Mouse (Mus musculus) myocyte (in vitro differentiated cells): ENCODE results near the gene Adcy9. TPM values are rescaled to one million over a fixed set of nuclear protein-coding genes. Genes with fewer than 3 reads are reported as not detected.
A peak's percentile ranks its signal among the peaks of the same experiment; 100 is the strongest.

Experiments used
- H3K27me3 ChIP-seq: one replicate; pipeline ENCODE4 v1.6.1; 2011; ENCODE audit not compliant: control insufficient read depth, insufficient read depth, insufficient read length
- H3K36me3 ChIP-seq: one replicate; pipeline ENCODE4 v1.6.1; 2011; ENCODE audit not compliant: control insufficient read depth, insufficient read depth
- H3K4me2 ChIP-seq: one replicate; pipeline ENCODE4 v1.6.1; 2011; ENCODE audit warnings: low read depth, control low read depth
- H3K4me3 ChIP-seq: one replicate; pipeline ENCODE4 v1.5.1; 2011; ENCODE audit warnings: mild to moderate bottlenecking, control low read depth, moderate library complexity
- H3K79me2 ChIP-seq: one replicate; pipeline ENCODE4 v1.6.1; 2011; ENCODE audit not compliant: control insufficient read depth, insufficient read depth
- H3ac ChIP-seq: one replicate; pipeline ENCODE4 v1.6.1; 2011; ENCODE audit not compliant: control insufficient read depth, insufficient read length
- CEBPB ChIP-seq: IDR thresholded peaks from 2 replicates; pipeline ENCODE4 v1.6.1; 2011; ENCODE audit warnings: mild to moderate bottlenecking, moderate library complexity; ENCODE audit not compliant: poor library complexity, insufficient read depth, severe bottlenecking
- E2F4 ChIP-seq: IDR thresholded peaks from one replicate; pipeline ENCODE4 v1.6.1; 2011; ENCODE audit warnings: mild to moderate bottlenecking, control low read depth, moderate library complexity; ENCODE audit not compliant: insufficient read depth
- MAX ChIP-seq: IDR thresholded peaks from one replicate; pipeline ENCODE4 v1.6.1; 2011; ENCODE audit warnings: low read depth, mild to moderate bottlenecking, control low read depth
- MYOD1 ChIP-seq, 3 experiments: IDR thresholded peaks; one replicate each; pipeline ENCODE4 v1.6.1; 2011; ENCODE audit warnings: control low read depth in 2 of 3, low read depth in 2 of 3, mild to moderate bottlenecking in 2 of 3, moderate library complexity in 1 of 3; ENCODE audit not compliant: insufficient read length in 2 of 3, control insufficient read depth in 1 of 3
- MYOG ChIP-seq, 3 experiments: IDR thresholded peaks; one replicate each; pipeline ENCODE4 v1.6.1; 2011; ENCODE audit warnings: control low read depth in 2 of 3, low read depth in 2 of 3, mild to moderate bottlenecking in 2 of 3; ENCODE audit not compliant: insufficient read length in 2 of 3, control insufficient read depth in 1 of 3, insufficient read depth in 1 of 3
- POLR2A ChIP-seq: IDR thresholded peaks from one replicate; pipeline ENCODE4 v1.6.1; 2011; ENCODE audit warnings: low read depth, mild to moderate bottlenecking, control low read depth, moderate library complexity; ENCODE audit not compliant: insufficient read length
- POLR2AphosphoS2 ChIP-seq: IDR thresholded peaks from one replicate; pipeline ENCODE4 v1.6.1; 2011; ENCODE audit warnings: low read depth, control low read depth; ENCODE audit not compliant: insufficient read length
- REST ChIP-seq: IDR thresholded peaks from one replicate; pipeline ENCODE4 v1.6.1; 2011; ENCODE audit warnings: mild to moderate bottlenecking, control low read depth, moderate library complexity; ENCODE audit not compliant: insufficient read depth, insufficient read length
- SRF ChIP-seq: IDR thresholded peaks from one replicate; pipeline ENCODE4 v1.6.1; 2011; ENCODE audit warnings: low read depth; ENCODE audit not compliant: control insufficient read depth, insufficient read length
- TCF12 ChIP-seq: IDR thresholded peaks from one replicate; pipeline ENCODE4 v1.6.1; 2011; ENCODE audit warnings: mild to moderate bottlenecking, control low read depth; ENCODE audit not compliant: poor library complexity, insufficient read depth, severe bottlenecking
- TCF3 ChIP-seq: IDR thresholded peaks from one replicate; pipeline ENCODE4 v1.6.1; 2011; ENCODE audit warnings: low read depth, control low read depth; ENCODE audit not compliant: insufficient read length
- USF1 ChIP-seq: IDR thresholded peaks from one replicate; pipeline ENCODE4 v1.6.1; 2011; ENCODE audit warnings: low read depth, mild to moderate bottlenecking, control low read depth, moderate library complexity
- polyA plus RNA-seq: library from polyadenylated mRNA; unstranded; fragments of >200 nt; fragmentation: generic; extraction: Trizol; gene quantifications from one replicate; pipeline ENCODE4 v1.2.1, GENCODE M21; 2012; ENCODE audit warnings: missing spikeins

Adcy9 gene
- polyA plus RNA-seq, 1 experiment = 4.6 TPM

DNA sequence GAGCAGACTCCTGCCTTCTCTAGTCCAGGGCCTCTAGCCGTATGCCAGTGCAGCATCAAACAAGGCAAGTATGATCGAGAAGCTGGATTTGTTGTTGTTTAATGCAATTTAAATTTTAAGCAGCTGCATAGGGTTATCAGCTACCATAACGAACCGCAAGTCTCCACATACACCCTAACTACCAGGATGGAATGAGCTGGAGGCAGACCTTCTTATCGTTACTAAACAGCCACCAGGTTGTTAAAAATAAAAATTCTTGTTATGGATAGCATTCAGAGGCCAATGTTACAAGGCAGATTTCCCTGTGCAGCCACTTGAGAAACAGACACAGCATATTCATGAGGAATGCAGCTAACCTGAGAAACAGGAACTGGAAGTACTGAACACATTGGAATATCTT, 86.5 kb downstream of the Adcy9 start:
- no peak overlapping the region for H3K4me2 ChIP-seq
- no peak overlapping the region for H3K4me3 ChIP-seq
- H3K27me3 ChIP-seq = no peaks in the 10 kb centered on the region
- TF ChIP-seq MYOD1 (IDR thresholded peaks at IDR 0.05; ENCODE audit: control insufficient read depth in 1 of 3, insufficient read length in 2 of 3, low read depth in 2 of 3) (no peak), POLR2AphosphoS2 (no peak), TCF12 (no peak), CEBPB (no peak), E2F4 (no peak), REST (no peak), POLR2A (no peak), SRF (no peak), TCF3 (no peak), MYOG (IDR thresholded peaks at IDR 0.05; ENCODE audit: control insufficient read depth in 1 of 3, insufficient read depth in 1 of 3, insufficient read length in 2 of 3, low read depth in 2 of 3) (no peak)
- no peaks in the 10 kb centered on the region for H3K79me2 ChIP-seq
- no peak overlapping the region for H3ac ChIP-seq
- H3K36me3 ChIP-seq = no peaks in the 10 kb centered on the region

DNA sequence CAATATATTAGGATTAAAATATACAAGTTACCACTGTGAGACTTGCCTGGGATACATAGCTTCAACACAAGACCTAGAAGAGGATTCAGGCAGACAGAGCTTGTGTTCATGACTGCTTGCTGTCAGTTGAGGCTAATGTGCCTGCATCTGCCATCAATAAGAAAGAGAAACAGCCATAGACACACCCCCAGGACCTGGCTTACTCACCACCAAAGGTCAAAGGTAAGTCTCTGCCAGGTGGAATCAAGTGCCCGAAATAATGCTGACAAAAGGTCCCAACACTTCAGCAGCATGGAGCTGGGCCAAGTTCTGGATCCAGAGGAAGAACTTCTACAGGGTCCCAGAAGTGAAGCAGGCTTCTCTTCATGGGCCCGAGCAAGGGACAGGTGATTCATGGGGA, 86.9 kb downstream of the Adcy9 start:
- Histone ChIP-seq H3K36me3 (no peaks in the 10 kb centered on the region), H3K79me2 (no peaks in the 10 kb centered on the region), H3K4me2 (no peak overlapping the region), H3K27me3 (no peaks in the 10 kb centered on the region), H3ac (no peak overlapping the region), H3K4me3 (no peak overlapping the region)
- TF ChIP-seq E2F4 = no peak
- TF ChIP-seq MAX = no peak
- no peak for TF ChIP-seq USF1
- no peak for TF ChIP-seq SRF
- no peak for TF ChIP-seq MYOD1 (IDR thresholded peaks at IDR 0.05; ENCODE audit: control insufficient read depth in 1 of 3, insufficient read length in 2 of 3, low read depth in 2 of 3)

DNA sequence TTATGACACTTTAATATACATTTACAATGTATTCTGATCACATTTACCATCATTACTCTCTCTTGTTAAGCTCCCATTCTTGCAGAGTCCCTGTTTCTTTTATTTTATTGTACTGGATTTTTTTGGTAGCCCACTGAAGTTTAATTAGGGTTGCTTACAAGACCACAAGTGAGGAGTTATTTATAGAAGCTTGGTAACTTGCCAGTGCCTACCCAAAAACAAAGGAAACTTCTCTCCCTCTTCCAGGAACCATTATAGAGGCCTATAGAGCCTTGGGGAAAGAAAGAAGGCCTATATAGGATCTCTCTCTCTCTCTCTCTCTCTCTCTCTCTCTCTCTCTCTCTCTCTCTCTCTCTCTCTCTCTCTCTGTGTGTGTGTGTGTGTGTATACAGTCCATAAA, 93.2 kb downstream of the Adcy9 start:
- no peak overlapping the region for H3ac ChIP-seq
- no peak for TF ChIP-seq POLR2AphosphoS2
- TF ChIP-seq MYOG (IDR thresholded peaks at IDR 0.05; ENCODE audit: control insufficient read depth in 1 of 3, insufficient read depth in 1 of 3, insufficient read length in 2 of 3, low read depth in 2 of 3) = no peak
- no peaks in the 10 kb centered on the region for H3K36me3 ChIP-seq
- no peaks in the 10 kb centered on the region for H3K79me2 ChIP-seq
- no peak overlapping the region for H3K4me2 ChIP-seq
- H3K4me3 ChIP-seq = no peak overlapping the region
- no peaks in the 10 kb centered on the region for H3K27me3 ChIP-seq

DNA sequence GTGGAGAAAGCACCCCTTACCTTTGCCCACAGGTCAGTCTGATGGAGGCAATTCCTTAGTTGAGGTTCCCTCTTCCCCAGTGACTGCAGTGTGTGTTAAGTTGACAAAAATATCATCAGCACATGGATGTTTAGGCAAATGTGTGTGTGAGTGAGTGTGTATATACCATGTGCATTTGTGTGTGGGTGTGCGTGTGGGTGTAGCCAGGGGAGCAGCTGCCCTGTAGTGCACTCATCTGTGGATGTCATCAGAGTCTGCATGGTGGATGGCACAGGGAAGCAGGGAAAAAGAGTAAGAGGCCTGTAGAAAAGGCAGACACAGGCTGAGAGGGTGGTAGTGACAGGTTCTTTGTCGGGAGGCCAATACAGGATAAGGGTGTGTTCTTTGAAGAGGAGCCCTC, 94.5 kb downstream of the Adcy9 start:
- Histone ChIP-seq H3K36me3 (no peaks in the 10 kb centered on the region), H3K4me3 (no peak overlapping the region), H3ac (no peak overlapping the region), H3K79me2 (no peaks in the 10 kb centered on the region), H3K4me2 (no peak overlapping the region), H3K27me3 (no peaks in the 10 kb centered on the region)
- no peak for TF ChIP-seq MAX
- TF ChIP-seq MYOD1 (IDR thresholded peaks at IDR 0.05; ENCODE audit: control insufficient read depth in 1 of 3, insufficient read length in 2 of 3, low read depth in 2 of 3) = peak in 2 of 3 experiments; percentile 7 to 38
- no peak for TF ChIP-seq POLR2A
- no peak for TF ChIP-seq SRF
- TF ChIP-seq TCF3 = no peak
- no peak for TF ChIP-seq USF1
- TF ChIP-seq REST = no peak
- TF ChIP-seq E2F4 = no peak
- peak in 1 of 3 experiments; percentile 23 for TF ChIP-seq MYOG (IDR thresholded peaks at IDR 0.05; ENCODE audit: control insufficient read depth in 1 of 3, insufficient read depth in 1 of 3, insufficient read length in 2 of 3, low read depth in 2 of 3)
- TF ChIP-seq POLR2AphosphoS2 = no peak
- TF ChIP-seq TCF12 = no peak
- TF ChIP-seq CEBPB = no peak

DNA sequence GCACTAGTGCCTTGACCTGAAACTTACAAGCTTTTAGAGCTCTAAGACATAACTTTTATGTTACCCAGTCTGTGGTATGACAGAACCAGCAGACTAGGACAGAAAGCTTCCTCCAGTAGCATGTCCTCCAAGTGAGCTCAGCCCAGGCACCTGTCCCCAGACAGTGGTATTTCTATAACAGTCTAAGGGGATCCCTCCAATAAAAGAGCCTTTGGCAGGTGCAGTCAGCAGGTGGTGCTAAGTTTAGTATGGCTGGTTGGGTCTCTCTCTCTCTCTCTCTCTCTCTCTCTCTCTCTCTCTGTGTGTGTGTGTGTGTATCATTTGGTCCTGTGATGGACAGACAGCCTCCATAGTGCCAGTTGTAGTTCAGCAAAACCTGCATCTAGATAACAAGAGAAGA, 95.3 kb downstream of the Adcy9 start:
- no peak overlapping the region for H3ac ChIP-seq
- peak in 2 of 3 experiments; percentile 24 to 46 for TF ChIP-seq MYOG (IDR thresholded peaks at IDR 0.05; ENCODE audit: control insufficient read depth in 1 of 3, insufficient read depth in 1 of 3, insufficient read length in 2 of 3, low read depth in 2 of 3)
- no peak for TF ChIP-seq MAX
- peak; percentile 46 to 77 (median 52) for TF ChIP-seq MYOD1 (IDR thresholded peaks at IDR 0.05; ENCODE audit: control insufficient read depth in 1 of 3, insufficient read length in 2 of 3, low read depth in 2 of 3)
- no peak overlapping the region for H3K4me2 ChIP-seq
- no peaks in the 10 kb centered on the region for H3K36me3 ChIP-seq
- no peaks in the 10 kb centered on the region for H3K79me2 ChIP-seq
- no peak overlapping the region for H3K4me3 ChIP-seq
- H3K27me3 ChIP-seq = no peaks in the 10 kb centered on the region

DNA sequence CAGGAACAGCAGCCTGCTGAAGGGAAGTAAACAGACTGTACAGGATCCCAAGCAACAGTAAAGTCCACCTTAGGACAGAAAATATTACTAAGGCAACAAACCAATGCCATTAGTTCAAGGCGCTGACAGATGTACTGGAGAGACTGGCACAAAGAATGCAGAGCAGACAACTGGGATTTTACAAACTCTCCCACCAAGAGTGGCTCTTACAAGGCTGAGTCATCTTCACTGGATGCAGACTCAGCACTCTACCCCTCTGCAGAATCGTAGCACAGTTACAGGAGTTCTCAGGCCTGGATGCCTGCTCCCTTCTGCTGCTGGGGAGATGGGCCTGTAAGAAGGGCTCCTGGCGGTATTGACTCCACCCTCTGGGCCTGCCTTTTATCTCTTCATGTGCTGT, 99.4 kb downstream of the Adcy9 start:
- Histone ChIP-seq H3K79me2 (no peaks in the 10 kb centered on the region), H3K36me3 (no peaks in the 10 kb centered on the region), H3ac (no peak overlapping the region), H3K4me3 (no peak overlapping the region), H3K27me3 (no peaks in the 10 kb centered on the region), H3K4me2 (no peak overlapping the region)
- TF ChIP-seq MYOG (IDR thresholded peaks at IDR 0.05; ENCODE audit: control insufficient read depth in 1 of 3, insufficient read depth in 1 of 3, insufficient read length in 2 of 3, low read depth in 2 of 3) (peak in 1 of 3 experiments; percentile 62), MYOD1 (IDR thresholded peaks at IDR 0.05; ENCODE audit: control insufficient read depth in 1 of 3, insufficient read length in 2 of 3, low read depth in 2 of 3) (peak in 1 of 3 experiments; percentile 19), REST (no peak)
